13 mouse cellular contexts compared by ENCODE assay signal in the genomic region with DNA sequence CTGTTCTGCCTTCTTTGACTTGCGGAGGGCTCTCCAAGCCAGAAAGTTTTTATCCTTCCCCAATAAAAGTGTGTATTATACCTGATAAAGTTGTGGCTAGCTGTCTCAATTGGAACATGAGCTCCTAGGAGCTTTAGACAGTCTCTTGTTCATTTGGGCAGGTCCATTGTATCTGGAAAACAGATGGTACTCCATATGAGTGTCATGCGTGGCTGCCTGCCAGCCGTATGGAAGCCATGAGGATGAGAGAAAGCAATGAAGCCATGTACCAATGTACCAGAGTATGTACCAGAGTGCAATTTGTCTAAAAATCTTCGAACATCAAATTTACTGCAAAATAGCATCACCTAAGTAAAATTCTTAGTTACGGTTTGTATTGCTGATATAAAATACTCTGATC.
A peak's percentile ranks its signal among the peaks of the same experiment; 100 is the strongest.
DNase-seq lines count a peak whose midpoint lies in the region; ATAC-seq lines count a peak whose summit lies in the region.
"Had no signal": no experiment of that assay in that cellular context is flagged by ENCODE, and none has a peak within 500 bp of the region (broad histone marks: within the 10 kb centered on the region; RNA-seq: fewer than 3 reads in every experiment).

No protein-coding gene starts in this region.

- no peaks in the 10 kb centered on the region for H3K36me3 ChIP-seq in kidney, embryonic 14.5 days (ENCODE audit: control insufficient read depth, insufficient read depth, low read length)
- H3K36me3 ChIP-seq: kidney, embryonic 15.5 days; lung, embryonic 15.5 days had no signal

- H3K27ac ChIP-seq in kidney, embryonic 14.5 days (ENCODE audit: low read depth, low read length), result no peak overlapping the region
- H3K27ac ChIP-seq: kidney, embryonic 15.5 days; lung, embryonic 15.5 days had no signal

- no peaks in the 10 kb centered on the region for H3K9me3 ChIP-seq in kidney, embryonic 14.5 days (ENCODE audit: control insufficient read depth, low read length)
- H3K9me3 ChIP-seq: kidney, embryonic 15.5 days; lung, embryonic 15.5 days had no signal

- H3K9ac ChIP-seq in kidney, embryonic 14.5 days (ENCODE audit: low read depth, low read length), result no peak overlapping the region
- H3K9ac ChIP-seq: kidney, embryonic 15.5 days; lung, embryonic 15.5 days had no signal

- no peak for ATAC-seq in kidney, embryonic 14.5 days (ENCODE audit: low FRiP score, low TSS enrichment)

- H3K4me3 ChIP-seq in kidney, embryonic 14.5 days (ENCODE audit: low read length), result no peak overlapping the region
- H3K4me3 ChIP-seq: kidney, embryonic 15.5 days; lung, embryonic 15.5 days had no signal

- H3K4me1 ChIP-seq in kidney, embryonic 14.5 days (ENCODE audit: control insufficient read depth, insufficient read depth, low read length), result no peaks in the 10 kb centered on the region
- H3K4me1 ChIP-seq: kidney, embryonic 15.5 days; lung, embryonic 15.5 days had no signal

- no peaks in the 10 kb centered on the region for H3K27me3 ChIP-seq in kidney, embryonic 14.5 days (ENCODE audit: control insufficient read depth, insufficient read depth, low read length)
- H3K27me3 ChIP-seq: kidney, embryonic 15.5 days; lung, embryonic 15.5 days had no signal

- DNase-seq in left cerebral cortex, postnatal 14 days (ENCODE audit: low spot score in 2 of 2), result peak; percentile 19 to 21
- no peak for DNase-seq in left cerebral cortex, adult 11 months (ENCODE audit: low spot score)
- peak; percentile 45 for DNase-seq in cerebellum, adult 8-10 months
- DNase-seq in layer of hippocampus, adult 8-10 months (ENCODE audit: low spot score in 2 of 2), result peak; percentile 63 to 78
- DNase-seq in right cerebral cortex, postnatal 36 days (ENCODE audit: low spot score in 2 of 2), result peak; percentile 7 to 11
- DNase-seq in urinary bladder, adult 18-20 months (ENCODE audit: low spot score in 2 of 2), result no peak
- no peak for DNase-seq in lung, postnatal 14 days
- DNase-seq: heart, postnatal 36 days; thymus, postnatal 36 days had no signal

- 96% methylated on average over 5 of the region's 5 CpGs for WGBS in kidney, embryonic 14.5 days

- intact Hi-C loops in left cerebral cortex, postnatal 14 days (cut with DNase I), result no loop called here

- H3K4me2 ChIP-seq in kidney, embryonic 14.5 days (replicated peaks; ENCODE audit: low read depth, low read length), result no peak overlapping the region
- H3K4me2 ChIP-seq: heart, embryonic 11.5 days; kidney, embryonic 15.5 days; lung, embryonic 15.5 days had no signal

Comparison
In these comparisons a context has a peak if more than half of its experiments do, and no peak if none do; other contexts are left out.
1. DNase-seq: peak in left cerebral cortex, postnatal 14 days (2 of 2), cerebellum, adult 8-10 months (single experiment), layer of hippocampus, adult 8-10 months (2 of 2) and right cerebral cortex, postnatal 36 days (2 of 2); none in left cerebral cortex, adult 11 months (single experiment), urinary bladder, adult 18-20 months (0 of 2) and lung, postnatal 14 days (single experiment).